ENCODE assay signal across 24 mouse cellular contexts in the genomic region with DNA sequence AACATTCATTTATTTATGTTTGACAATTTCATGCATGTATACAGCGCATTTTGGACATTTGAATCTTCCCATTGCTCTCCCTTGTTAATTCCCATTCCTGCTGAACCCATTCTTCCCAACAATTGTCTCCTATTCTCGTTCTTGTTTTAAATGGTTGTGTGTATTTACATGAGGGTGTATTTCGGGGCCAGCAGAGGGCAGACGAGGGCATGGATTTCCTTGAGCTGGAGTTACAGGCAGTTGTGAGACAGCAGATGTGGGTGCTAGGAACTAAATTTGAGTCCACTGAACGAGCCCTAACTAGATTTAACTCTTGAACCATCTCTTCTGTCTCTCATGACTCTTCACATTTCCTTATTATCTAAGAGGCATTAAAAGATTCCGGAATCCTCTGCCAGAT. TPM values are rescaled to one million over a fixed set of nuclear protein-coding genes. Genes with fewer than 3 reads are reported as not detected.
"Had no signal": no experiment of that assay in that cellular context is flagged by ENCODE, and none has a peak within 500 bp of the region (broad histone marks: within the 10 kb centered on the region; RNA-seq: fewer than 3 reads in every experiment).

No protein-coding gene starts in this region.

- H3K9me3 ChIP-seq: liver, embryonic 13.5 days; midbrain, embryonic 13.5 days; neural tube, embryonic 15.5 days had no signal

- H3K4me2 ChIP-seq: limb, embryonic 12.5 days; liver, embryonic 13.5 days; midbrain, embryonic 13.5 days; neural tube, embryonic 15.5 days had no signal

- DNase-seq: kidney, postnatal 25 days; layer of hippocampus, adult 9-11 months; layer of hippocampus, postnatal 36 days; liver; liver, embryonic 13.5 days; liver, postnatal 0 days; lung, postnatal 36 days; right cerebral cortex, adult 18-20 months; right cerebral cortex, postnatal 25 days; thymus, postnatal 36 days had no signal

- H3K4me3 ChIP-seq: limb, embryonic 12.5 days; liver, embryonic 13.5 days; midbrain, embryonic 13.5 days; myocyte; neural tube, embryonic 15.5 days had no signal

- H3K27ac ChIP-seq: limb, embryonic 12.5 days; liver, embryonic 13.5 days; midbrain, embryonic 13.5 days; neural tube, embryonic 15.5 days had no signal

- ATAC-seq: liver, postnatal 0 days; midbrain, embryonic 13.5 days had no signal

- H3K36me3 ChIP-seq: limb, embryonic 12.5 days; liver, embryonic 13.5 days; midbrain, embryonic 13.5 days; neural tube, embryonic 15.5 days had no signal

- H3K27me3 ChIP-seq: limb, embryonic 12.5 days; liver, embryonic 13.5 days; midbrain, embryonic 13.5 days; neural tube, embryonic 15.5 days had no signal

- H3K9ac ChIP-seq: limb, embryonic 12.5 days; liver, embryonic 13.5 days; liver, postnatal 0 days; midbrain, embryonic 13.5 days; neural tube, embryonic 15.5 days had no signal

- H3K4me1 ChIP-seq: limb, embryonic 12.5 days; liver, embryonic 13.5 days; midbrain, embryonic 13.5 days; neural tube, embryonic 15.5 days had no signal

RNA-seq across cellular contexts. Expression of gene Zfp42, which starts 55.1 kb away (rescaled TPM):
- total RNA-seq: layer of hippocampus, adult 18-20 months; layer of hippocampus, postnatal 36 days; left cerebral cortex, postnatal 36 days; megakaryocyte progenitor cell, adult 5-6 weeks; midbrain, postnatal 0 days had no signal
- polyA plus RNA-seq: kidney, embryonic 14.5 days; liver, embryonic 13.5 days; liver, postnatal 0 days; lung, embryonic 16.5 days; midbrain, embryonic 13.5 days; midbrain, postnatal 0 days; myocyte; neural tube, embryonic 11.5 days; small intestine, adult 2 months; stomach, embryonic 16.5 days; thymus, postnatal 0 days had no signal
